In the genomic region with DNA sequence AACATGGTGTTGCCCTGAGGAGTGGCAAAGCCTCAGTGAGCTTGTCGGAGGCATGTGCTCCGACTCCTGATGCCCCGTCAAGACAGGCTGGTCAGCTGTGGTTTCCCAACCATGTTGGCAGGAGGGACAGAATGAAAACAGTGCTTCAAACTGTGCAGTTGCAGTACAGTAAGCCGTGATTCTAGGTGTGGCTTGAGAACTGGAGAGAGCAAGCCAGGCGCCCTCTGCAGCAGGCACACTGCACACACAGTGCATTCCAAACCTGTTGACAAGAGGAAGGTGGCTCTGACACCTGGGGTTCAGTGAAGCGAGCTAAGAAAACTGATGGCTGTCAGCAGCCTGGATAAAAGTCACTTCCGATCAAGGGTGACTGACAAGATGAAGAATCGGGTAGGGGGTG, we compare ENCODE assay signal across 10 mouse cellular contexts. TPM values are rescaled to one million over a fixed set of nuclear protein-coding genes. Genes with fewer than 3 reads are reported as not detected.
DNase-seq lines count a peak whose midpoint lies in the region; ATAC-seq and TF ChIP-seq lines count a peak whose summit lies in the region.
"Had no signal": no experiment of that assay in that cellular context is flagged by ENCODE, and none has a peak within 500 bp of the region (broad histone marks: within the 10 kb centered on the region; RNA-seq: fewer than 3 reads in every experiment).

No protein-coding gene starts in this region.

- H3K27ac ChIP-seq in gastrocnemius, adult 2 months = no peak overlapping the region
- H3K27ac ChIP-seq in liver, postnatal 0 days (ENCODE audit: low read depth) = no peak overlapping the region
- H3K27ac ChIP-seq in liver, embryonic 12.5 days = no peak overlapping the region
- H3K27ac ChIP-seq: stomach, embryonic 15.5 days had no signal

- H3K9me3 ChIP-seq in liver, postnatal 0 days (ENCODE audit: low read length) = no peaks in the 10 kb centered on the region
- no peaks in the 10 kb centered on the region for H3K9me3 ChIP-seq in liver, embryonic 12.5 days (replicated peaks)
- H3K9me3 ChIP-seq: stomach, embryonic 15.5 days had no signal

- no peaks in the 10 kb centered on the region for H3K4me1 ChIP-seq in liver, postnatal 0 days (ENCODE audit: insufficient read depth)
- no peaks in the 10 kb centered on the region for H3K4me1 ChIP-seq in liver, embryonic 12.5 days
- H3K4me1 ChIP-seq: stomach, embryonic 15.5 days had no signal

- ATAC-seq in liver, postnatal 0 days = no peak
- ATAC-seq in liver, embryonic 12.5 days = no peak

- WGBS in liver, postnatal 0 days (ENCODE audit: insufficient replicate concordance) = 60% methylated on average over 8 of the region's 8 CpGs
- WGBS in liver, embryonic 12.5 days (ENCODE audit: insufficient replicate concordance) = 59% methylated on average over 8 of the region's 8 CpGs

- peak; percentile 31; the same call in 1 of the 2 replicates for TF ChIP-seq CTCF in gastrocnemius, adult 2 months (IDR thresholded peaks at IDR 0.05)
- TF ChIP-seq CTCF in liver, postnatal 0 days (IDR thresholded peaks at IDR 0.05; ENCODE audit: low read depth) = peak; percentile 54

- no peak for DNase-seq in gastrocnemius, adult 2 months
- DNase-seq in gastrocnemius, adult 18-20 months (ENCODE audit: low spot score) = no peak
- no peak for DNase-seq in liver, postnatal 0 days
- peak; percentile 54 for DNase-seq in kidney, adult 9 months
- peak; percentile 29 for DNase-seq in lung, postnatal 36 days
- DNase-seq in cerebellum, adult 9-10 months = no peak
- DNase-seq in layer of hippocampus, postnatal 14 days (ENCODE audit: low spot score in 2 of 2) = no peak

- intact Hi-C loops in gastrocnemius, adult 2 months (cut with DNase I) = no loop called here

- H3K27me3 ChIP-seq in liver, postnatal 0 days (ENCODE audit: insufficient read depth, low read length) = no peaks in the 10 kb centered on the region
- H3K27me3 ChIP-seq in liver, embryonic 12.5 days (replicated peaks) = no peaks in the 10 kb centered on the region
- H3K27me3 ChIP-seq: stomach, embryonic 15.5 days had no signal

- H3K9ac ChIP-seq in liver, postnatal 0 days (replicated peaks) = no peak overlapping the region
- H3K9ac ChIP-seq in liver, embryonic 12.5 days = no peak overlapping the region
- H3K9ac ChIP-seq: stomach, embryonic 15.5 days had no signal

- H3K36me3 ChIP-seq in liver, postnatal 0 days (replicated peaks; ENCODE audit: insufficient read depth, low read length) = no peaks in the 10 kb centered on the region
- no peaks in the 10 kb centered on the region for H3K36me3 ChIP-seq in liver, embryonic 12.5 days
- H3K36me3 ChIP-seq: stomach, embryonic 15.5 days had no signal

- no peak overlapping the region for H3K4me2 ChIP-seq in liver, postnatal 0 days (ENCODE audit: low read depth, low read length)
- no peak overlapping the region for H3K4me2 ChIP-seq in liver, embryonic 12.5 days
- H3K4me2 ChIP-seq: stomach, embryonic 15.5 days had no signal

- no peak overlapping the region for H3K4me3 ChIP-seq in gastrocnemius, adult 2 months
- no peak overlapping the region for H3K4me3 ChIP-seq in liver, postnatal 0 days (ENCODE audit: low read depth, low read length)
- H3K4me3 ChIP-seq in liver, embryonic 12.5 days = no peak overlapping the region
- H3K4me3 ChIP-seq: myocyte; stomach, embryonic 15.5 days had no signal

- no peak for TF ChIP-seq EP300 in liver, postnatal 0 days (IDR thresholded peaks at IDR 0.05; ENCODE audit: low read depth)

RNA-seq across cellular contexts. Expression of gene Rps17, which starts 58.1 kb away (rescaled TPM):
- total RNA-seq in gastrocnemius, adult 2 months (2021) = 100 to 1,000 TPM; 725 to 864 TPM
- 100 to 1,000 TPM; 798 to 844 TPM for total RNA-seq in gastrocnemius, adult 18-20 months (2021)
- polyA plus RNA-seq in liver, postnatal 0 days (2015; fragmentation: Nextera tagmentation; extraction: Ambion mirVana) = 684 and 710 TPM in 2 replicates
- 991 and 1,051 TPM in 2 replicates for polyA plus RNA-seq in liver, embryonic 12.5 days (2016; fragmentation: Nextera tagmentation; extraction: Ambion mirVana)
- total RNA-seq in layer of hippocampus, postnatal 14 days (2021) = 100 to 1,000 TPM; 554 to 595 TPM

Comparison
In these comparisons a context has a peak if more than half of its experiments do, and no peak if none do; other contexts are left out.
1. DNase-seq: peak in kidney, adult 9 months (single experiment) and lung, postnatal 36 days (single experiment); none in gastrocnemius, adult 2 months (single experiment), gastrocnemius, adult 18-20 months (single experiment), liver, postnatal 0 days (single experiment), cerebellum, adult 9-10 months (single experiment) and layer of hippocampus, postnatal 14 days (0 of 2).